Mouse (Mus musculus): Measurements from ENCODE around the gene Rrbp1. TPM values are rescaled to one million over a fixed set of nuclear protein-coding genes. Genes with fewer than 3 reads are reported as not detected.
A peak's percentile ranks its signal among the peaks of the same experiment; 100 is the strongest.

Rrbp1 gene
- polyA plus RNA-seq, 1 experiment from 2014 or later, result 90.8 TPM

DNA sequence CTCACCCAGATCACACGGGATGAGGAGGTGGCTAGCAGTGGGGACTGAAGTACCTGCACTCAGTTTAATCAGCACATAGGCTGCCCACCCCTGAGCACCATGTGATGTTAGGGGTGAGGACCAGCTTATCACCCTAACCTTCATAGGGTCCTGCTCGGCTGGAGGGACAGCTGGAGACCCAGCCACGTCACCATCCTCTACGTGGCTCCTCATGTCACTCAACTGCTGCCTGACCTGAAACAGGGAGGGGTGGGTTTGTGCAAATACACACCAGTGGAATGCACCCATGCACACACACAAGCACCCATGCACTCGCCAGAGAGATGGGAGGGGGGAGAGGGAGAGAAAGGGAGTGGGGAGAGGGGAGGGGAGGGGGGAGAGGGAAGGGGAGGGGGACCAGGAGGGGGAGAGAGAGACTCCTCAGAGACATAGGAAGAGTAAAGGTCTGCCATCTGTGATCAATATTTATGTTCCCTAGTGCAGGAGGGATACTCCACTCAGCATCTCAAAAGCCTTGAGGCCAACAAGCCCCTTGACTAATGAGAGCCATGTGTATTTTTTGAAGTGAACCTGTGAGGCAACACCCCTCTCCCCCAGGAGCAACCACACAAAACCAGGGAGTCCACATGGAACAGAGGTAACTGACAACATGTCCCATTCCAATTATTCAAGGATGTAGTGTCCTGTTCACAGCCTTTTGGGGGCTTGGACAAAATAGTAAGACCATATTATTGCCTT, 60.6 kb downstream of the Rrbp1 start:
- Histone ChIP-seq H3K36me3 (peaks cover 100% of the 10 kb centered on the region), H3K9ac (no peak overlapping the region), H3K4me1 (peaks cover 11% of the 10 kb centered on the region; the same call in 1 of the 2 replicates), H3K4me3 (replicated peaks) (no peak overlapping the region), H3K4me2 (no peak overlapping the region), H3K27ac (no peak overlapping the region), H3K9me3 (replicated peaks) (no peaks in the 10 kb centered on the region), H3K27me3 (no peaks in the 10 kb centered on the region)
- ATAC-seq (replicated peaks; ENCODE audit: low FRiP score), result no peak
- WGBS, result 90% methylated on average over 5 of the region's 5 CpGs

DNA sequence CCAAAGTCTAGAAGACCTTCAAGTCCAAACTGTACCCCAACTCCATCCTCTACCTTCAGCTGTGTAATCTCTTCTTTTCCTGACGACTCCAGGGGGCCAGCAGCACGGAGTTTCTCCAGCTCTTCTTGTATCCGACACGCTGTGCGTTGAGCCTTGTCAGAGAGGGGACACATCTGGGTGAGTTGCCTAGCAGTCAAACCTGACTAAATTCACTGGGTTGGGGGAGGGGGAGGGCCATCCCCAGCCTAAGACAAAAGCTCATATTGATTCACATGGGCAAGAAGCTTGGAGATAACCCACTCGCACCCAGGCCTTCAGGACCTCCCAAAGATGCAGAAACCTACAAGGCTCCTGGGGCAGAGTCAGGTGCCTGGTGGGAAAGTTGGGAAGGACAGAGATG, 61.8 kb downstream of the Rrbp1 start:
- no peak overlapping the region for H3K27ac ChIP-seq
- H3K4me1 ChIP-seq, result peaks cover 11% of the 10 kb centered on the region; the same call in 1 of the 2 replicates
- H3K36me3 ChIP-seq, result peaks cover 100% of the 10 kb centered on the region
- ATAC-seq (replicated peaks; ENCODE audit: low FRiP score), result no peak
- H3K9ac ChIP-seq, result no peak overlapping the region
- no peaks in the 10 kb centered on the region for H3K27me3 ChIP-seq
- no peak overlapping the region for H3K4me3 ChIP-seq (replicated peaks)
- no peaks in the 10 kb centered on the region for H3K9me3 ChIP-seq (replicated peaks)
- no peak overlapping the region for H3K4me2 ChIP-seq
- WGBS, result 78% methylated on average over 6 of the region's 6 CpGs

DNA sequence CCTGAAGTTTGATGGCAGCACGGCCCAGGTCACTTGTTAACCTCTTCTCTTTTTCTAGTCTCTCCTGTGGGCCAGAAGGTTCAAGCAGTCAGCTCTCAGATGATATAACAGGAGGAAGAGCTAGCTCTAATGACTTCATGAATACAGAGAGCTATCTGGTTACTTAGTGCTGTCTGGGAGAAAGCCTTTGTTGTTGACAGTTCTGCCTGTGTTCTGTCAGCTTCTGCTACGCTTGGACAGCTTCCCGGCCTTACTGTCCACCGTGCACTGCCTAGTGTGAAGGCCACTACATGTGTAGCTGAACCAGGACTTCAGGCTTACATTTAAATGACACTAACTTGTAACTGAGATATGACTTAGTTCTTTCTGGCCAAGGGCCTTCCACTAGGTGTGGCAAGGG, 62.6 kb downstream of the Rrbp1 start:
- no peaks in the 10 kb centered on the region for H3K9me3 ChIP-seq (replicated peaks)
- H3K4me2 ChIP-seq, result no peak overlapping the region
- 49% methylated on average over 4 of the region's 4 CpGs for WGBS
- H3K9ac ChIP-seq, result no peak overlapping the region
- H3K27ac ChIP-seq, result peak overlapping the region; percentile 52; the same call in 1 of the 2 replicates
- no peak overlapping the region for H3K4me3 ChIP-seq (replicated peaks)
- H3K27me3 ChIP-seq, result no peaks in the 10 kb centered on the region
- peaks cover 100% of the 10 kb centered on the region for H3K36me3 ChIP-seq
- ATAC-seq (replicated peaks; ENCODE audit: low FRiP score), result peak; percentile 82
- H3K4me1 ChIP-seq, result peaks cover 11% of the 10 kb centered on the region; the same call in 1 of the 2 replicates

DNA sequence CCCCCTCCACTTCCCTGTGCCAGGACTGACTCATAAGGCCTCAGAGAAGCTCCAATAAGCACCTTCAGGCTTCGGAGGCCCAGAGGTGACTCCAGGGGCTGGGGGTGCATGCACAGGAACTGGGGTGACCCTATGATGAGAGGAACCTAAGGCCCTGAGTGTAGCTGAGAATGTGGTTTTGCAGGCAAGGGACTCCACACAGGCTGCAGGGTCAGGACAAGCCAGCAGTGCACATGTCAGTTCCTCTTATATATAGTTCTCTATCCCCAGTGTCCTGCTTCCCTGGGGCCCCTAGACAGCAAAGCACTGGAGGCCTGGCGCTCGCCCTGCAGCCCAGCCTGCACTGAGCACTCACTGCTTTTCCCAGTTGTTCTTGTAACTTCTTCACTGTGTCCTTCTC, 63.1 kb downstream of the Rrbp1 start:
- H3K27ac ChIP-seq, result peak overlapping the region; percentile 52
- no peak overlapping the region for H3K9ac ChIP-seq
- peaks cover 11% of the 10 kb centered on the region; the same call in 1 of the 2 replicates for H3K4me1 ChIP-seq
- 66% methylated on average over 3 of the region's 3 CpGs for WGBS
- no peaks in the 10 kb centered on the region for H3K27me3 ChIP-seq
- H3K9me3 ChIP-seq (replicated peaks), result no peaks in the 10 kb centered on the region
- H3K36me3 ChIP-seq, result peaks cover 99% of the 10 kb centered on the region
- no peak overlapping the region for H3K4me2 ChIP-seq
- peak; percentile 35 for ATAC-seq (replicated peaks; ENCODE audit: low FRiP score)
- H3K4me3 ChIP-seq (replicated peaks), result no peak overlapping the region

DNA sequence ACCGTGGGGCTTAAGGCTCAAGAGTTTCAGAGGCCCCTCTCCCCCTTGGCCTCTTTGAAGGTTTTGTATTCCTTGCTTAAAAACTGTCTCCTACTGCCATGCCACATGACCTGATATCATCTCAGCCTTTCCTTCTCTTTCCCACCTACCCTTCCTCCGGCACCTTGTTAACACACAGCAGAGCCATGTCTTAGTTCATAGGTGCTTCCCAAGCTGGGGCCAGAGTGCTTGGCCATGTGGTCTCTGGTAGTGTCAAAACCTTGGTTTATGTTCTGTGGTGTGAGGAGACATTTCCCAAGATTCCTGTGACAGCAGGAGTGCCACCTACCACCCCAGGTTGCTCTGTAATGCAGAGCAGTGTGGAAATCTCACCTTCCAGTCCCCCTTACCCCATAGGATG, 64.7 kb downstream of the Rrbp1 start:
- ATAC-seq (replicated peaks; ENCODE audit: low FRiP score), result no peak
- WGBS, result 94% methylated on average over 2 of the region's 2 CpGs

DNA sequence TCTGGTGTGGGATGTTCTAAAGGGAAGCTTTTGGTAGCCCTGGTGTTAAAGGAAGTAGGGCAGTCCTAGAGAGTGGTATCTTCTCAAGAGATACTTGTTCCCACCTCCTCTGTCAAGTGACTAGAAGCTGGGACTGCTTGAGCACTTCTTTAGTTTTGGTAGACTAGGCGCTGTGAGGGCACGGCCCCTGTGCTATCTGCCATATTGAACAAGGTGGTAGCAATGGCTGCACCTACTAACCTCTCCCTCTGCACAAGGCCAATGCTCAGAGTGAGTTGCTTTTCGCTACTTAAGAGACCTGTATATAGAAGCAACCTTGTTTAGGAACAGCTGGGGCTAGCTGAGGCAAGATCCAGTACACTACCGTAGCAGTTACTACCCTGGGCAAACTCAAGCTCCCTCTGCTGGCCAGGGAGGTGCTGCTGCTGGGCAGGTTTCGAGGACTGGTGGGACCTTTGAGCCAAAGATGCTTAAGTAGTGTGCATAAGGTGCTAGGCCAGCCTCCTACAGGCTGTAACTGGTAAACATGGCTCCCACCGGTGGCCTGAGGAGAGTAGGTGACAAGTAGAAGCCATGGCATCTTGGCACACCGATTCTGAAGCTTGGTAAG, 65.5 kb downstream of the Rrbp1 start:
- H3K4me1 ChIP-seq, result peaks cover 11% of the 10 kb centered on the region; the same call in 1 of the 2 replicates
- no peaks in the 10 kb centered on the region for H3K9me3 ChIP-seq (replicated peaks)
- H3K27me3 ChIP-seq, result no peaks in the 10 kb centered on the region
- no peak overlapping the region for H3K4me2 ChIP-seq
- H3K9ac ChIP-seq, result no peak overlapping the region
- 96% methylated on average over 7 of the region's 7 CpGs for WGBS
- no peak overlapping the region for H3K4me3 ChIP-seq (replicated peaks)
- ATAC-seq (replicated peaks; ENCODE audit: low FRiP score), result no peak
- H3K27ac ChIP-seq, result no peak overlapping the region
- H3K36me3 ChIP-seq, result peaks cover 96% of the 10 kb centered on the region

More for the DNA sequence above, 64.7 kb downstream of the Rrbp1 start:
- H3K27me3 ChIP-seq, result no peaks in the 10 kb centered on the region
- no peak overlapping the region for H3K4me3 ChIP-seq (replicated peaks)
- H3K4me1 ChIP-seq, result peaks cover 11% of the 10 kb centered on the region; the same call in 1 of the 2 replicates
- no peaks in the 10 kb centered on the region for H3K9me3 ChIP-seq (replicated peaks)
- no peak overlapping the region for H3K9ac ChIP-seq
- peaks cover 96% of the 10 kb centered on the region for H3K36me3 ChIP-seq
- H3K27ac ChIP-seq, result no peak overlapping the region
- no peak overlapping the region for H3K4me2 ChIP-seq

DNA sequence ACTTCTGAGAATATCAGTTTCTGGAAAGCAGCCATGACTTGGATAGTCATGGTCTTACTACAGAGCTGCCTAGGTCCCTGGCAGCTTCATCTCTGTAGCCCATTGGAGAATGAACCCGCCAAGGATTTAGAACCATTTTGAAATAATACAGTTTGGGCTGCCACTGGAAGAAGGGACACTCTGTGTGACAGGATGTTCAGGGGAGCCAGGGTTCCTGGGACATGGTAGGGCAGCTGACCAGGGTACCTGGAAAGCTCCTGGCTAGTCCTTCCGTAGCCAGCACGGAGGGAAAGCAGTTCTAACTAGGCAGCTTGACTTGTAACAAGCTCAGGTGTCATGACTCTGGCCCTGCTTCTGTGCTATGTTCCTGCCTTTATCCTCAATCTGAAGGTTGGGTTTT, 66.3 kb downstream of the Rrbp1 start:
- Histone ChIP-seq H3K9ac (no peak overlapping the region), H3K27me3 (no peaks in the 10 kb centered on the region), H3K4me1 (peaks cover 11% of the 10 kb centered on the region; the same call in 1 of the 2 replicates), H3K27ac (no peak overlapping the region), H3K4me3 (replicated peaks) (no peak overlapping the region), H3K36me3 (peaks cover 96% of the 10 kb centered on the region), H3K4me2 (no peak overlapping the region), H3K9me3 (replicated peaks) (no peaks in the 10 kb centered on the region)
- ATAC-seq (replicated peaks; ENCODE audit: low FRiP score), result no peak
- WGBS, result 91% methylated on average over 3 of the region's 3 CpGs

DNA sequence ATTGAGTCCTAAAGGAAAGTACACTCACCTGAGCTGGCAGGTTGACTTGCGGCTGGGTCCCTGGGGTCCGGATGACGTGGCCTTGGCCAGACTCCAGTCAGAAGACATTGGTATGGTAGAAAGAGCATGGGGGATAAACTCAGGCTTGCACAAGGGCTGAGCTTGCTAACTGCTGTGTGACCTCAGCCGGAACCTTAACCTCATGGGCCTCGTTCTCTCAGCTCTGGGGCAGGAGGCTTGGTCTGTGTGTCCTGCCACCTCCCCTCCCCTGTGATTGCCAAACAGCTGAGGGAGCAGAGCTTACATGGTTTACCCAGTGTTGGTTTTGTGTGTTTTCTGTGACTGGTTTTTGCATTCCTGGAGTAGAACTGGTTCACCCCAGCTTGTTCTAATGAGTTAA, 70.7 kb downstream of the Rrbp1 start:
- no peak; the same call in 1 of the 2 replicates for ATAC-seq (replicated peaks; ENCODE audit: low FRiP score)
- Histone ChIP-seq H3K27me3 (no peaks in the 10 kb centered on the region), H3K4me2 (no peak overlapping the region), H3K9ac (no peak overlapping the region), H3K4me1 (peaks cover 6% of the 10 kb centered on the region; the same call in 1 of the 2 replicates), H3K4me3 (replicated peaks) (no peak overlapping the region), H3K9me3 (replicated peaks) (no peaks in the 10 kb centered on the region), H3K36me3 (peaks cover 64% of the 10 kb centered on the region), H3K27ac (0 out of 2 replicates have a peak overlapping the region, but pooled peaks have one; percentile 8)
- WGBS, result 75% methylated on average over 5 of the region's 5 CpGs

DNA sequence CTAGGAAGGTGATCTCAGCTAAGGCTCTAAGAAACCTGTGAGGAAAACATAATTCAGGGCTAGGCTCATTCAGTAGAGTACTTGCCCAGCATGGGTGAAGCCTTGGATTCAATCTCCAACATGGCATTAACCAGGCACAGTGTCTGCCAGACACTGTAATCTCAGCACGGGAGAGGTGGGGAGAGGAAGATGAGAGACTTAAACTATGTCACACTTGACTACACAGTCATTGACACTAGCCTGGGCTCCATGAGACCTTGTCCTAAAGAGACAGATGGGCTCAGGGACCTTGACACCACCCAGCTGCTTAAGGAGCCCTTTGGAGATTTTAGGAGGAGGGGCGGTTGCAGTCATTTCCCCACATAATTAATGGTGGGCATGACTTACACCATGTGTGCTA, 73.2 kb downstream of the Rrbp1 start:
- ATAC-seq (replicated peaks; ENCODE audit: low FRiP score), result peak; percentile 78
- Histone ChIP-seq H3K27ac (no peak overlapping the region), H3K9ac (no peak overlapping the region), H3K4me1 (peaks cover 8% of the 10 kb centered on the region; the same call in 1 of the 2 replicates), H3K4me3 (replicated peaks) (no peak overlapping the region), H3K9me3 (replicated peaks) (no peaks in the 10 kb centered on the region), H3K36me3 (peaks cover 45% of the 10 kb centered on the region), H3K4me2 (no peak overlapping the region), H3K27me3 (no peaks in the 10 kb centered on the region)
- WGBS, result 28% methylated on average over 2 of the region's 2 CpGs

DNA sequence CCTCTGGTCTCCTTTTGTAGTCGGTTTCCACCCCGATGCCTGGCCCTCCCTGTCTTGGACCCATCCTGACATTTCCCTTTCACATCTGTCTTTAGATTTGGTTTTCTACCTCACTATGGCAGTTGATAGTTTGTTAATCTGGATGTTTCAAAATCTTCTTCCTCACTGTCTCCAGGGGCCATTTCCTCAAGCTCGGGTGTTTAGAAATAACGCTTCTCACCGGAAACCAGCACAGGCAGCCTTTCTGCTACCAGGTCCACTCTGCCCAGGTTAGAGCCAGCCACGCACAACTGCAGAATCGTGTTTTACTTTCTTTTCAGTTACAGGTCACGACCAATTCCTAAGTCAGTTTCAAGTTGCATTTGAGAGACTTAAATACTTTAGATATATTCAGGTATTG, 76.6 kb downstream of the Rrbp1 start:
- Histone ChIP-seq H3K27me3 (no peaks in the 10 kb centered on the region), H3K4me2 (no peak overlapping the region), H3K36me3 (peaks cover 13% of the 10 kb centered on the region), H3K9ac (no peak overlapping the region), H3K4me1 (peaks cover 15% of the 10 kb centered on the region; the same call in 1 of the 2 replicates), H3K27ac (no peak overlapping the region), H3K9me3 (replicated peaks) (no peaks in the 10 kb centered on the region), H3K4me3 (replicated peaks) (no peak overlapping the region)
- WGBS, result 88% methylated on average over 8 of the region's 8 CpGs
- no peak for ATAC-seq (replicated peaks; ENCODE audit: low FRiP score)

DNA sequence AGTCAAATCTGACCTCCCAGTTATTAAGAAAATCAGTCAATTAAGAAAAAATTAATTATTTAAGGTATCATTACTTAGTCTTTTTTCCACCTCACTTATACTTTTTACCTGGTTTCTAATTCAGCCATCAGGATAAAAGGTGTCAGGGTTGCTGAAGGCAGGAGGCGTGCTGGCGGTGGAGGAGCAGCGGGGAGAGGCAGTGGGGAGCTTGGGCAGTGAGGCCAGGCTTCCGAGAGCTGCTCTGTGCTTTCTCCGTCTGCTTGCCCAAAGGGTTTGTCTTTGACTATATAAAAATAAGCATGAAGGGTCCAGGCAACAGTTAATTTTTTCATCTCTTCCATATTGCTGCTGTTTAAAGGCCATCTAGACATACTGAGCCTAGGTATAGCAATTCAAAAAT, 77.5 kb downstream of the Rrbp1 start:
- Histone ChIP-seq H3K4me1 (peaks cover 15% of the 10 kb centered on the region; the same call in 1 of the 2 replicates), H3K9me3 (replicated peaks) (no peaks in the 10 kb centered on the region), H3K9ac (no peak overlapping the region), H3K27ac (no peak overlapping the region), H3K36me3 (0 out of 2 replicates have a peak, but pooled peaks cover 5% of the 10 kb centered on the region), H3K4me2 (no peak overlapping the region), H3K27me3 (no peaks in the 10 kb centered on the region), H3K4me3 (replicated peaks) (no peak overlapping the region)
- 87% methylated on average over 5 of the region's 5 CpGs for WGBS
- ATAC-seq (replicated peaks; ENCODE audit: low FRiP score), result no peak

DNA sequence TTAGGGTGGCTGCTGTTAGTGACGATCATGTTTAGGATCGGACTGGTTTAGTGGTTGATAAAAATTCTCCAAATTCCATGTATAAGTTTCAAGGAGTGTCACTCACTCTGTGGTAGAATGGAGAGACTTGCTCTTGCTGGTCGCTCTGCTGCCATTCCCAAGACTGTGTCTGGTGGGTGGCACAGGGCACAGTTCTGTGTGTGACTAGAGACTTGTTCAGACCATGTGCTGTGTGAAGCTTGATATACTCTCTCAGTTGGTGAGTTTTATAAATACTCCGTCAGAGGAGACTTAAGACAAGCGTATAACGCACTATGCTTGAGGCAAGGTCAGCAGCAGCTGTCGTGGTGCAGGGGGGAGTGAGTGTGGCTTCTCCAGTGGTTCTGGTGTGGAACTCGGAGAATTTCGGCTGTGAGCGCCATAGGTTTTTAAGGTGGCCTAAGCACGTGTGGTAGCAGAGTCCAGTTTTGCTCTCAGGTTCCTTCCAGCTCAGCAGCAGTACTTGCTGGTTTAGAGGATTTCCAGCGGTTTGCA, 78.7 kb downstream of the Rrbp1 start:
- Histone ChIP-seq H3K27me3 (no peaks in the 10 kb centered on the region), H3K4me2 (no peak overlapping the region), H3K27ac (no peak overlapping the region), H3K36me3 (0 out of 2 replicates have a peak, but pooled peaks cover 5% of the 10 kb centered on the region), H3K9ac (no peak overlapping the region), H3K4me3 (replicated peaks) (no peak overlapping the region), H3K4me1 (peaks cover 12% of the 10 kb centered on the region; the same call in 1 of the 2 replicates), H3K9me3 (replicated peaks) (no peaks in the 10 kb centered on the region)
- 76% methylated on average over 12 of the region's 12 CpGs for WGBS
- ATAC-seq (replicated peaks; ENCODE audit: low FRiP score), result no peak
